Mouse (Mus musculus) E14TG2a.4 (cell line): ENCODE results near the gene Pxdn.

Experiments used
- CTCF ChIP-seq: conservative IDR thresholded peaks from 2 replicates; pipeline ENCODE4 v1.5.1; 2014; ENCODE audit warnings: low read length
- NANOG ChIP-seq: IDR thresholded peaks from 2 replicates; pipeline ENCODE4 v1.6.1; 2014; ENCODE audit warnings: borderline replicate concordance, low read length, mixed read lengths
- POU5F1 ChIP-seq: IDR thresholded peaks from 2 replicates; pipeline ENCODE4 v1.6.1; 2014; ENCODE audit warnings: low read length, borderline replicate concordance

- TF ChIP-seq CTCF = no peak
- TF ChIP-seq POU5F1 = no peak
- no peak for TF ChIP-seq NANOG
Observed at GRCm38 (mm10) chr12:29916807-29917206, 20.6 kb upstream of the Pxdn start.
